Mouse (Mus musculus): ENCODE results near the gene Ppp6c.

GRCm38 (mm10) chr2:39194809-39195208 is 31.4 kb downstream of the Ppp6c start:
- no peak for TF ChIP-seq MXI1 (IDR thresholded peaks at IDR 0.05; ENCODE audit: low read depth, low read length)
- TF ChIP-seq POLR2A (IDR thresholded peaks at IDR 0.05; ENCODE audit: low read depth, low read length): no peak
- TF ChIP-seq CTCF (conservative IDR thresholded peaks at IDR 0.05 in 1 of 2, IDR thresholded peaks at IDR 0.05 in 1 of 2; ENCODE audit: low read depth in 2 of 2, low read length in 2 of 2): no peak
- TF ChIP-seq RAD21 (IDR thresholded peaks at IDR 0.05; ENCODE audit: low read depth, low read length): no peak
- no peak for TF ChIP-seq KAT2A (IDR thresholded peaks at IDR 0.05; ENCODE audit: insufficient replicate concordance, low read length)
- TF ChIP-seq JUN (IDR thresholded peaks at IDR 0.05; ENCODE audit: insufficient read depth, low read depth, low read length): no peak
- no peak for TF ChIP-seq ZC3H11A (IDR thresholded peaks at IDR 0.05; ENCODE audit: low read depth, low read length)
- no peak for TF ChIP-seq MAFK (IDR thresholded peaks at IDR 0.05; ENCODE audit: insufficient replicate concordance, low read length)
- TF ChIP-seq POLR2AphosphoS2 (IDR thresholded peaks at IDR 0.05; ENCODE audit: low read depth, low read length): no peak
- TF ChIP-seq TCF12 (IDR thresholded peaks at IDR 0.05; ENCODE audit: low read depth, low read length): no peak
- no peak for TF ChIP-seq ZNF384 (IDR thresholded peaks at IDR 0.05; ENCODE audit: low read depth, low read length)
- no peak for TF ChIP-seq TBP (conservative IDR thresholded peaks at IDR 0.05; ENCODE audit: low read depth, low read length)

Data from CH12.LX (cell line).